Mouse (Mus musculus): ENCODE data around the gene Olfr569. TPM values are rescaled to one million over a fixed set of nuclear protein-coding genes. Genes with fewer than 3 reads are reported as not detected.

Olfr569 gene
- not detected in 2 replicates for polyA plus RNA-seq (2016; fragmentation: Nextera tagmentation; extraction: Ambion mirVana)

GRCm38 (mm10) chr7:102890782-102891181 is at the start of gene Olfr569:
Gene Olfr569, minus strand, starts transcription at chr7:102890882.
- ATAC-seq = no peak
- H3K9me3 ChIP-seq (replicated peaks) = no peaks in the 10 kb centered on the region
- no peaks in the 10 kb centered on the region for H3K4me1 ChIP-seq
- H3K9ac ChIP-seq = no peak within 1 kb of the TSS
- 53% methylated on average over 3 of the region's 3 CpGs for WGBS (ENCODE audit: insufficient replicate concordance)
- no peak within 1 kb of the TSS for H3K4me2 ChIP-seq
- no peaks in the 10 kb centered on the region for H3K36me3 ChIP-seq
- H3K27me3 ChIP-seq (replicated peaks) = no peaks in the 10 kb centered on the region
- H3K27ac ChIP-seq = no peak within 1 kb of the TSS
- no peak within 1 kb of the TSS for H3K4me3 ChIP-seq

GRCm38 (mm10) chr7:102927105-102927504 is 36.4 kb upstream of the Olfr569 start:
- Histone ChIP-seq H3K36me3 (no peaks in the 10 kb centered on the region), H3K9me3 (replicated peaks) (no peaks in the 10 kb centered on the region), H3K27me3 (replicated peaks) (no peaks in the 10 kb centered on the region), H3K4me3 (no peak overlapping the region), H3K4me1 (no peaks in the 10 kb centered on the region), H3K27ac (no peak overlapping the region), H3K4me2 (no peak overlapping the region), H3K9ac (no peak overlapping the region)
- no peak for ATAC-seq
- WGBS (ENCODE audit: insufficient replicate concordance) = 43% methylated on average over 3 of the region's 3 CpGs

DNA sequence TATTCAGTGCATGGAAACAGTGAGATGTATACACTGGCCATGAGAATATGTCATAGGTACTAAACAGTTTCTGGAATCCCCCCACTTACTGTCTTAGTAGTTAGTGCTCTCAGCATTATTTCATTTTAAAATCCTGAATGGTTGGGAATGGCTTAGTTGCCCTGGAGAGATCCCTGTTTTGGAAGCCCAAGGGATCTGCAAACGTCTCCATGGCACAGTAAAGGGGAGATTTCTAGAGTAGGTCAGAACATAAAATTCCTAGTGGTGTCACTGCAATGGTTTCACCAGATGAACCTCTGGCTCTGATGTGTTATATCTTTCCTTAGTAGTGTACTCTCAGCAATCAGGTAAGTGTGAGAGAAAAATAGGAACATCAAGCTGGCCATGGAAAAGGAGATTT is 33.4 kb upstream of the Olfr569 start, which contains the start of gene Olfr572:
Gene Olfr572, plus strand, starts transcription at position 301 of the 400 bp plus-strand sequence.
- Histone ChIP-seq H3K4me2 (no peak within 1 kb of the TSS), H3K4me1 (no peaks in the 10 kb centered on the region), H3K4me3 (no peak within 1 kb of the TSS), H3K9me3 (replicated peaks) (no peaks in the 10 kb centered on the region), H3K27me3 (replicated peaks) (no peaks in the 10 kb centered on the region), H3K36me3 (no peaks in the 10 kb centered on the region), H3K27ac (no peak within 1 kb of the TSS), H3K9ac (no peak within 1 kb of the TSS)
- no peak for ATAC-seq
- WGBS (ENCODE audit: insufficient replicate concordance) = 33% methylated on average over 1 of the region's 1 CpGs

- Histone ChIP-seq H3K4me3 (no peak overlapping the region), H3K27me3 (replicated peaks) (no peaks in the 10 kb centered on the region), H3K27ac (no peak overlapping the region), H3K9ac (no peak overlapping the region), H3K4me1 (no peaks in the 10 kb centered on the region), H3K9me3 (replicated peaks) (no peaks in the 10 kb centered on the region), H3K4me2 (no peak overlapping the region), H3K36me3 (no peaks in the 10 kb centered on the region)
- ATAC-seq = peak; percentile 60
- 3% methylated on average over 1 of the region's 1 CpGs for WGBS (ENCODE audit: insufficient replicate concordance)
Observed at GRCm38 (mm10) chr7:102919632-102920031, 28.9 kb upstream of the Olfr569 start.

DNA sequence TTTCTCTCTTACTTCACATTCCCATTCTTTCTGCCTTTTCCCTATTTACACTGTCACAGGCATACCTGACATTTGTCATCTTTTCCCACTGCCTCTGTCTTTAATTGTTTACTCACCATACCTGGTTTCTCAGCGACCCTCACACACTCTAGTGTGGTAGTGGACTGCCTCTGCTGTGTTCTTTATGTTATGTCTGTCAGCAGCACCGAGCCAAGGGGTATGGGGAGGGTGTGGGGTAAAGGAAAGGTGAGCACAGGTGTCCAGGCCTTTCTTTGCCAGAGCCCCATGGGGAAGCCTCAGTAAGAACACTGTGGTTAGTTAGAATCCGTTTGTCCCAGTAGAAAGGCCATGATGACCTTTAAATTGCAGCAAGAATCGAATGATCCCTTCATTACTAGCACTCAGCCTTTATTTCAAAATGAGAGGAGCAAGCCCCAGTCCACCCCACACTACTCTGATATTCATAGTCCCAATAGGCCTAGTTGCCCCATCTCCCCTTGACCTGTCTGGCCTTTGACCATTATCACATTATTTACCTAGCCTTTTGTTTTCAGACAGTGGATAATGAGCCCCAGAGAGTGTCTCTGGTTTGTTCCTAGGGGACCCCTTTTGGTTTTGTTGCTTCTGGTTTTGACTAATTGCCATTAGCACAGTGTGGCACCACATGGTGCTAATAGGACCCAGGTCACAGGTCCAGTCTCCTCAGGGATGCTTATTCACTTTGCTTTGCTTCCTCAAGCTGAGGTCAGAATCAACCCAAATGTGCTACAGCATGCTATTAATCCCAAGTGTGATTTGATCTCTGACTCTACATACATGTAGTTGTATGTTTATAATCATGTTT is 26.6 kb upstream of the Olfr569 start, which contains the start of gene Olfr571:
Gene Olfr571, minus strand, starts transcription at position 505 of the 844 bp plus-strand sequence.
- H3K4me2 ChIP-seq = no peak within 1 kb of the TSS
- no peak for ATAC-seq
- no peaks in the 10 kb centered on the region for H3K4me1 ChIP-seq
- no peaks in the 10 kb centered on the region for H3K9me3 ChIP-seq (replicated peaks)
- H3K27ac ChIP-seq = no peak within 1 kb of the TSS
- no peaks in the 10 kb centered on the region for H3K36me3 ChIP-seq
- H3K9ac ChIP-seq = no peak within 1 kb of the TSS
- no peak within 1 kb of the TSS for H3K4me3 ChIP-seq
- 43% methylated on average over 4 of the region's 4 CpGs for WGBS (ENCODE audit: insufficient replicate concordance)
- no peaks in the 10 kb centered on the region for H3K27me3 ChIP-seq (replicated peaks)

GRCm38 (mm10) chr7:102916405-102916804 is 25.7 kb upstream of the Olfr569 start:
- 46% methylated on average over 5 of the region's 5 CpGs for WGBS (ENCODE audit: insufficient replicate concordance)
- H3K4me2 ChIP-seq = no peak overlapping the region

DNA sequence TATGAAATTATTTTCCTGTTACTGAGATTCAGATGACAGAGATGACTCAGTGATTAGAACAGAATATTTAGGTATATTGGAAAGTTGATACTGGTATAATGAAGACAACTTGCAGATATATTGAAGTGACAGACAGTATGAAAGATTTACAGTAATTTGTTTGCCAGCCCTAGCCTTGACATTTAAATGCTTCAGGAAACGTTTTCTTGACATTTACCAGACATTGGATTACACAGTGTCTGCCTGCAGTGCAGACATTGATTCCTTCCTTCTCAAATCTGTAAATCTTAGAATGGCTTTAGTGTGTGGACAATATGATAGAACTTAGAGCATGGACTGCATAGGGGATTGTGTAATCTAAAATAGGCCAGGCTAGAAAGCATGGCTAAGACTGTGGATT is 24.6 kb upstream of the Olfr569 start:
- Histone ChIP-seq H3K27me3 (replicated peaks) (no peaks in the 10 kb centered on the region), H3K9me3 (replicated peaks) (no peaks in the 10 kb centered on the region), H3K4me2 (no peak overlapping the region), H3K9ac (no peak overlapping the region), H3K36me3 (no peaks in the 10 kb centered on the region), H3K4me1 (no peaks in the 10 kb centered on the region), H3K4me3 (no peak overlapping the region), H3K27ac (no peak overlapping the region)
- WGBS (ENCODE audit: insufficient replicate concordance) = 14% methylated on average over 1 of the region's 1 CpGs
- no peak for ATAC-seq

More at GRCm38 (mm10) chr7:102916405-102916804, 25.7 kb upstream of the Olfr569 start:
- Histone ChIP-seq H3K27ac (no peak overlapping the region), H3K27me3 (replicated peaks) (no peaks in the 10 kb centered on the region), H3K9ac (no peak overlapping the region), H3K9me3 (replicated peaks) (no peaks in the 10 kb centered on the region), H3K36me3 (no peaks in the 10 kb centered on the region), H3K4me1 (no peaks in the 10 kb centered on the region), H3K4me3 (no peak overlapping the region)
- no peak for ATAC-seq

GRCm38 (mm10) chr7:102876822-102877221 is 13.9 kb downstream of the Olfr569 start, which contains the start of gene Olfr568:
Gene Olfr568, plus strand, starts transcription at chr7:102877122.
- H3K4me2 ChIP-seq = no peak within 1 kb of the TSS
- no peak within 1 kb of the TSS for H3K27ac ChIP-seq

DNA sequence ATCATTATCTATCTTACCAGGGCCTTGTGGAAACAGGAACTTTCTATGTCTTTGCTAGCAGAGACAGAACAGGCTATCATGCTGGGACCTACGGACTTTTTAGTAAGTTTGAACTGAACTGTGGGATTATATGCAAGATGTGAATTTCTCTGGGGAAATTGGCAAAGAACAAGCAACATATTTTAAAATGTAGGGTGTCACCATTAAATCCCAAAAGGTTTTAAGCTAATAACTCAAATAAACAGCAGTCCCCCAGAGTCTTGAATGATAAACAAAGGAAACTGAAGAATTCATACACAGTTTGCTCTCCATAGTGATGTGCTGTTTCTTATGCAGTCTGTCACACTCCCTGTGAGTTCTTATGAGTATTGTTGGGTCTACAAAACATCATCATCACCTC is 32.0 kb downstream of the Olfr569 start, which contains the start of gene Olfr566:
Gene Olfr566, minus strand, starts transcription at position 101 of the 400 bp plus-strand sequence.
- no peaks in the 10 kb centered on the region for H3K4me1 ChIP-seq
- no peak within 1 kb of the TSS for H3K4me3 ChIP-seq
- no peaks in the 10 kb centered on the region for H3K36me3 ChIP-seq
- H3K4me2 ChIP-seq = no peak within 1 kb of the TSS
- no peak within 1 kb of the TSS for H3K9ac ChIP-seq
- no peaks in the 10 kb centered on the region for H3K27me3 ChIP-seq (replicated peaks)
- no peak within 1 kb of the TSS for H3K27ac ChIP-seq
- 73% methylated on average over 1 of the region's 1 CpGs for WGBS (ENCODE audit: insufficient replicate concordance)
- no peaks in the 10 kb centered on the region for H3K9me3 ChIP-seq (replicated peaks)
- no peak for ATAC-seq

More at GRCm38 (mm10) chr7:102876822-102877221, 13.9 kb downstream of the Olfr569 start, which contains the start of gene Olfr568:
- Histone ChIP-seq H3K4me1 (no peaks in the 10 kb centered on the region), H3K27me3 (replicated peaks) (no peaks in the 10 kb centered on the region), H3K9ac (no peak within 1 kb of the TSS), H3K36me3 (no peaks in the 10 kb centered on the region), H3K9me3 (replicated peaks) (no peaks in the 10 kb centered on the region), H3K4me3 (no peak within 1 kb of the TSS)
- ATAC-seq = no peak

GRCm38 (mm10) chr7:102855807-102856206 is 34.9 kb downstream of the Olfr569 start:
- H3K4me2 ChIP-seq = no peak overlapping the region
- H3K9ac ChIP-seq = no peak overlapping the region
- no peaks in the 10 kb centered on the region for H3K4me1 ChIP-seq
- no peak overlapping the region for H3K27ac ChIP-seq
- H3K4me3 ChIP-seq = no peak overlapping the region
- H3K36me3 ChIP-seq = no peaks in the 10 kb centered on the region
- no peaks in the 10 kb centered on the region for H3K9me3 ChIP-seq (replicated peaks)
- H3K27me3 ChIP-seq (replicated peaks) = no peaks in the 10 kb centered on the region
- no peak for ATAC-seq

Measured in liver, embryonic 12.5 days (tissue).